Mouse (Mus musculus): ENCODE results near the gene Gcc2.
"Not testable (repeated sequence)": the region's sequence is repeated elsewhere in the genome, so short reads cannot be mapped to it uniquely, and the experiment has no call there.

DNA sequence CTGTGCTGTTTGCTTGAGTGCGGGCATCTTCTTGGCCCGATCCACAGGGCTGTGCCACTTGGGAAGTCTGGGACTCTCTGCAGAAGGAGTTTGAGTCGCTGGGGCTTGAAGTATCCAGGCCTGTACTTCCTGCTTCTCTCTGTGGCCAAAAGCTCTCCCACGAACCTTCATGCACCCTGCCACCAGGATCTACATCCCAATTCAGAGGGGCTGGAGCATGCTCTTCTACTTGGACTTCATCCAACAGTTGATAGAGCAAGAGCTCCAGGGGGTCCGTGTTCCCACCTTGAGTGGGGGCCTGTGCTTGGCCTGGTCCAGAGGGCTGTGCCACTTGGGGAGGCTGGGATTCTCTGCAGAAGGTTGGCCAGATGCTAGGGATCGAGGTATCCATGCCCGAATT is 24.2 kb upstream of the Gcc2 start:
- not testable (repeated sequence) for TF ChIP-seq CTCF (conservative IDR thresholded peaks at IDR 0.05; ENCODE audit: insufficient read depth, insufficient read length, low read depth, low read length); POLR2A (IDR thresholded peaks at IDR 0.05; ENCODE audit: low read depth, low read length)

Data from kidney, adult 2 months (tissue).